Mouse (Mus musculus): ENCODE results near the gene Piezo1. TPM values are rescaled to one million over a fixed set of nuclear protein-coding genes. Genes with fewer than 3 reads are reported as not detected.

The Piezo1 gene
- polyA plus RNA-seq, 1 experiment from 2014 or later = 11.5 TPM

GRCm38 (mm10) chr8:122538310-122539076 lies 12.6 kb downstream of the Piezo1 start:
- WGBS = 81% methylated on average over 9 of the region's 9 CpGs
- Histone ChIP-seq H3K4me1 (replicated peaks) (peaks cover 23% of the 10 kb centered on the region), H3K27me3 (no peaks in the 10 kb centered on the region), H3K4me3 (no peak overlapping the region), H3K9ac (no peak overlapping the region), H3K9me3 (replicated peaks) (no peaks in the 10 kb centered on the region), H3K36me3 (0 out of 2 replicates have a peak, but pooled peaks cover 4% of the 10 kb centered on the region), H3K27ac (no peak overlapping the region; the same call in 1 of the 2 replicates), H3K4me2 (no peak overlapping the region)
- no peak for ATAC-seq (replicated peaks; ENCODE audit: insufficient number of reproducible peaks, insufficient read depth, low FRiP score, low read depth)

GRCm38 (mm10) chr8:122537812-122538211 lies 13.3 kb downstream of the Piezo1 start:
- peak overlapping the region; percentile 25; the same call in 1 of the 2 replicates for H3K9ac ChIP-seq
- peaks cover 24% of the 10 kb centered on the region for H3K4me1 ChIP-seq (replicated peaks)
- H3K9me3 ChIP-seq (replicated peaks) = no peaks in the 10 kb centered on the region
- no peak overlapping the region for H3K4me2 ChIP-seq
- H3K27me3 ChIP-seq = no peaks in the 10 kb centered on the region
- H3K36me3 ChIP-seq = no peaks in the 10 kb centered on the region
- 52% methylated on average over 2 of the region's 2 CpGs for WGBS
- H3K27ac ChIP-seq = peak overlapping the region; percentile 75
- no peak for ATAC-seq (replicated peaks; ENCODE audit: insufficient number of reproducible peaks, insufficient read depth, low FRiP score, low read depth)
- no peak overlapping the region for H3K4me3 ChIP-seq

GRCm38 (mm10) chr8:122537033-122537432 lies 14.1 kb downstream of the Piezo1 start:
- peaks cover 28% of the 10 kb centered on the region for H3K4me1 ChIP-seq (replicated peaks)
- no peaks in the 10 kb centered on the region for H3K9me3 ChIP-seq (replicated peaks)
- H3K27me3 ChIP-seq = no peaks in the 10 kb centered on the region
- 7% methylated on average over 6 of the region's 6 CpGs for WGBS
- no peaks in the 10 kb centered on the region for H3K36me3 ChIP-seq
- peak; percentile 67 for ATAC-seq (replicated peaks; ENCODE audit: insufficient number of reproducible peaks, insufficient read depth, low FRiP score, low read depth)
- H3K27ac ChIP-seq = peak overlapping the region; percentile 75
- H3K4me3 ChIP-seq = no peak overlapping the region
- H3K4me2 ChIP-seq = peak overlapping the region; percentile 21
- peak overlapping the region; percentile 25; the same call in 1 of the 2 replicates for H3K9ac ChIP-seq

- H3K4me2 ChIP-seq = peak overlapping the region; percentile 27; the same call in 1 of the 2 replicates
- WGBS = 50% methylated on average over 8 of the region's 8 CpGs
- H3K27ac ChIP-seq = peak overlapping the region; percentile 77
- H3K36me3 ChIP-seq = no peaks in the 10 kb centered on the region
- ATAC-seq (replicated peaks; ENCODE audit: insufficient number of reproducible peaks, insufficient read depth, low FRiP score, low read depth) = peak; percentile 27; the same call in 1 of the 2 replicates
- no peak overlapping the region for H3K9ac ChIP-seq
- peaks cover 33% of the 10 kb centered on the region for H3K4me1 ChIP-seq (replicated peaks)
- H3K27me3 ChIP-seq = no peaks in the 10 kb centered on the region
- no peaks in the 10 kb centered on the region for H3K9me3 ChIP-seq (replicated peaks)
- no peak overlapping the region for H3K4me3 ChIP-seq
Measured at GRCm38 (mm10) chr8:122531312-122531711, 19.8 kb downstream of the Piezo1 start.

- Histone ChIP-seq H3K9ac (no peak overlapping the region), H3K4me3 (no peak overlapping the region), H3K9me3 (replicated peaks) (no peaks in the 10 kb centered on the region), H3K27ac (no peak overlapping the region), H3K27me3 (no peaks in the 10 kb centered on the region), H3K36me3 (no peaks in the 10 kb centered on the region), H3K4me1 (replicated peaks) (peaks cover 53% of the 10 kb centered on the region), H3K4me2 (no peak overlapping the region)
- 91% methylated on average over 4 of the region's 4 CpGs for WGBS
- no peak for ATAC-seq (replicated peaks; ENCODE audit: insufficient number of reproducible peaks, insufficient read depth, low FRiP score, low read depth)
Measured at GRCm38 (mm10) chr8:122529159-122529558, 22.0 kb downstream of the Piezo1 start.

- ATAC-seq (replicated peaks; ENCODE audit: insufficient number of reproducible peaks, insufficient read depth, low FRiP score, low read depth) = no peak
- no peaks in the 10 kb centered on the region for H3K27me3 ChIP-seq
- no peak overlapping the region for H3K27ac ChIP-seq
- no peak overlapping the region for H3K4me3 ChIP-seq
- 90% methylated on average over 3 of the region's 3 CpGs for WGBS
- H3K4me1 ChIP-seq (replicated peaks) = peaks cover 66% of the 10 kb centered on the region
- no peak overlapping the region for H3K9ac ChIP-seq
- H3K9me3 ChIP-seq (replicated peaks) = no peaks in the 10 kb centered on the region
- H3K4me2 ChIP-seq = no peak overlapping the region
- H3K36me3 ChIP-seq = no peaks in the 10 kb centered on the region
Measured at GRCm38 (mm10) chr8:122527937-122528336, 23.2 kb downstream of the Piezo1 start.

GRCm38 (mm10) chr8:122526526-122527170 lies 24.5 kb downstream of the Piezo1 start:
- H3K27me3 ChIP-seq = no peaks in the 10 kb centered on the region
- H3K9ac ChIP-seq = peak overlapping the region; percentile 16; the same call in 1 of the 2 replicates
- H3K4me2 ChIP-seq = peak overlapping the region; percentile 24; the same call in 1 of the 2 replicates
- no peaks in the 10 kb centered on the region for H3K36me3 ChIP-seq
- WGBS = 25% methylated on average over 7 of the region's 7 CpGs
- H3K4me1 ChIP-seq (replicated peaks) = peaks cover 63% of the 10 kb centered on the region
- no peaks in the 10 kb centered on the region for H3K9me3 ChIP-seq (replicated peaks)
- peak; percentile 32; the same call in 1 of the 2 replicates for ATAC-seq (replicated peaks; ENCODE audit: insufficient number of reproducible peaks, insufficient read depth, low FRiP score, low read depth)
- H3K4me3 ChIP-seq = no peak overlapping the region
- peak overlapping the region; percentile 86 for H3K27ac ChIP-seq

GRCm38 (mm10) chr8:122526084-122526483 lies 25.0 kb downstream of the Piezo1 start:
- H3K36me3 ChIP-seq = no peaks in the 10 kb centered on the region
- 0 out of 2 replicates have a peak overlapping the region, but pooled peaks have one; percentile 24 for H3K4me2 ChIP-seq
- no peak for ATAC-seq (replicated peaks; ENCODE audit: insufficient number of reproducible peaks, insufficient read depth, low FRiP score, low read depth)
- peak overlapping the region; percentile 86 for H3K27ac ChIP-seq
- WGBS = 39% methylated on average over 3 of the region's 3 CpGs
- H3K4me3 ChIP-seq = no peak overlapping the region
- no peaks in the 10 kb centered on the region for H3K27me3 ChIP-seq
- peaks cover 58% of the 10 kb centered on the region for H3K4me1 ChIP-seq (replicated peaks)
- H3K9ac ChIP-seq = 0 out of 2 replicates have a peak overlapping the region, but pooled peaks have one; percentile 16
- no peaks in the 10 kb centered on the region for H3K9me3 ChIP-seq (replicated peaks)

GRCm38 (mm10) chr8:122525004-122525403 lies 26.1 kb downstream of the Piezo1 start:
- peaks cover 64% of the 10 kb centered on the region for H3K4me1 ChIP-seq (replicated peaks)
- 63% methylated on average over 6 of the region's 6 CpGs for WGBS
- no peaks in the 10 kb centered on the region for H3K27me3 ChIP-seq
- H3K36me3 ChIP-seq = no peaks in the 10 kb centered on the region
- no peak overlapping the region for H3K4me3 ChIP-seq
- no peak overlapping the region; the same call in 1 of the 2 replicates for H3K9ac ChIP-seq
- no peaks in the 10 kb centered on the region for H3K9me3 ChIP-seq (replicated peaks)
- H3K27ac ChIP-seq = peak overlapping the region; percentile 86
- H3K4me2 ChIP-seq = no peak overlapping the region
- no peak for ATAC-seq (replicated peaks; ENCODE audit: insufficient number of reproducible peaks, insufficient read depth, low FRiP score, low read depth)

GRCm38 (mm10) chr8:122524506-122524905 lies 26.6 kb downstream of the Piezo1 start:
- Histone ChIP-seq H3K4me1 (replicated peaks) (peaks cover 68% of the 10 kb centered on the region), H3K9me3 (replicated peaks) (no peaks in the 10 kb centered on the region), H3K27ac (peak overlapping the region; percentile 86), H3K4me3 (no peak overlapping the region), H3K9ac (peak overlapping the region; percentile 47), H3K27me3 (no peaks in the 10 kb centered on the region), H3K4me2 (no peak overlapping the region), H3K36me3 (no peaks in the 10 kb centered on the region)
- ATAC-seq (replicated peaks; ENCODE audit: insufficient number of reproducible peaks, insufficient read depth, low FRiP score, low read depth) = no peak
- 59% methylated on average over 6 of the region's 6 CpGs for WGBS

GRCm38 (mm10) chr8:122523652-122524360 lies 27.3 kb downstream of the Piezo1 start:
- H3K36me3 ChIP-seq = no peaks in the 10 kb centered on the region
- H3K27ac ChIP-seq = peak overlapping the region; percentile 86
- 18% methylated on average over 23 of the region's 23 CpGs for WGBS
- no peaks in the 10 kb centered on the region for H3K27me3 ChIP-seq
- no peak for ATAC-seq (replicated peaks; ENCODE audit: insufficient number of reproducible peaks, insufficient read depth, low FRiP score, low read depth)
- no peaks in the 10 kb centered on the region for H3K9me3 ChIP-seq (replicated peaks)
- H3K9ac ChIP-seq = peak overlapping the region; percentile 47
- H3K4me2 ChIP-seq = peak overlapping the region; percentile 50
- peaks cover 75% of the 10 kb centered on the region for H3K4me1 ChIP-seq (replicated peaks)
- H3K4me3 ChIP-seq = peak overlapping the region; percentile 11

Measured in heart, embryonic 15.5 days (tissue).